Mouse (Mus musculus) cerebellum, adult 8-10 months (tissue): ENCODE measurements at regions not wholly inside any gene's neighbourhood (a gene's known extent, or its start where the extent isn't known, plus 50 kb on each side); places are given as distances from the start of the nearest gene placed in this dataset.

Experiments used
- DNase-seq: peaks from one replicate; pipeline ENCODE4 v3.0.0; 2022

DNA sequence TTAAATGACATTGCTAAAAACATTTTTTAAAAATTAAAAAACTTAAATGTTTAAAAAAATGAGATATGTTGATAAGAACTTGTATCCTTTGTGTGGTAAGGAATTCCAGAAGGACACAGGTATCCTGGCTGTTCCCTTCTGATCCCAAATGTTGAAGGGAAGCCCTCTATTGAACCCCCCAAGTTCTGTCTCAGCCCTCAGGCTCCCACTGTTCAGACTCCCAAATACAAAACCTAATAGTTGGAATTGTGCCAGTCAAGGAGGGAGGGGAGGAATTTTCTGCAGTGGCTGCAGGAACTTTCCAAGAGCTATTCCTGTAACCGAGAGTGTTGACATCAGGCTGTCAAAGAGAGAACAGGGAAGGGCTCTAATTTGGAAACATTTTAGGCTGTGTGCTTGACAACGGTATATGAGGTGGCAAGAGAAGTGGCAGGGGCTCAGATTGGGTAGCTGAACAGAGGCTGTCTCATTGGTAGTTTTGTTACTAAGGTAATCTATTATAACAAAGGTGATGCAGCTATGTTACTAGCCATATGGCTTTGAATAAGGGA is 843.8 kb upstream of the A1bg start:
- DNase-seq = no peak

DNA sequence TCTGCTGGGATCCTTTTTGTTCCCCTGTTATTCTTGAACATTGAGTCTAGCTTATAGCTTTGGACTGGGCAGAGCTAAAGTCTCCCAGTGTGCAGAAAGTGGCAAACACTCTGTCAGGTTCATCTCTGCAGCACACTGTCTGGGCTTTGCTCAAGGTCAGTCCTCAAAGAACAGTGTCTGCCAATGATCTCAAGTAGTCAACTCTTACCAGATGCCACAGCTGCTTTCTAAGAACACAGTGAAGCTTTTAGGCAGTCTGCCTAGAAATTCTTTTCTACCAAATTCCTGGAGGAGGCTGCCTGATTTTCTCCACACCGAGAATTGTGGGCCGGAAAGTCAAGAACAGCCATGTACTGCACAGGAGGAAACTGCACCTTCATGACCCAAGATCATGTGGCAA is 831.0 kb upstream of the A1bg start:
- no peak for DNase-seq

DNA sequence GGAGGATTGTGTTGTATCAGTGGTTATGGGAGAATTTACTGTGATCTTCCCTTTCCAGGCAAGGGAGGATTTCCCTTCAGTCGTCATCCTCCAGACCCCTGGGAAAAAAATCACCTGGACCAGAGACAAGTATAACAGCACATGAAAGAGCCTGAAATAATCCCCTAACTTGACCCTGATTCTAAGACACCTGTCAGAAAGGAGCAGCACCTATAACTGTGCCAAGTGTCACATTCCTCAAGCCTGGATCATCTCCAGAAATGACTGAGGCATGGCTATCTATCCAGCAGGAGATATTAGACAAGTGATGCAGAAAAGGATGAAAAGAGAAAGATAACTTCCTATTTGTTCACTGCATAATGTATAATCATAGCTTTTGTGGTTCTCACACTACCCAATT is 800.9 kb upstream of the A1bg start:
- no peak for DNase-seq

DNA sequence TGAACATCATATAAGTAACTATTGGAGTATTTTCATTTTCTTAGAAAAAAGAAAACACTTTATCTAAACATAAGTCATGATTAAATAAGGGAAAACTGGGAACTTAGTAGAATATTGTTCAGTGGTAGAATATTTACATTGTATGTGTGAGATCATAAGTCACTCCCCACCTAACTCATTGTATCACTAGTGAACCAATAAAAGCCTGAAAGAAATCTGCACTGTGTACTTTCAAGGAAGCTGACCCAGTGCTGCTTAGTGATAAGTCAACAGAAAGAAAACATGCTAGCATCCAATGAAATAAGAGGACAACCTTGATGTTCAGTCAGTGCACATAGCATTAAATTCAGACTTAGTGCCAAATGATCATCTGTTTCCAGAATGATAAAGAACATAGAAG is 795.7 kb upstream of the A1bg start:
- no peak for DNase-seq

DNA sequence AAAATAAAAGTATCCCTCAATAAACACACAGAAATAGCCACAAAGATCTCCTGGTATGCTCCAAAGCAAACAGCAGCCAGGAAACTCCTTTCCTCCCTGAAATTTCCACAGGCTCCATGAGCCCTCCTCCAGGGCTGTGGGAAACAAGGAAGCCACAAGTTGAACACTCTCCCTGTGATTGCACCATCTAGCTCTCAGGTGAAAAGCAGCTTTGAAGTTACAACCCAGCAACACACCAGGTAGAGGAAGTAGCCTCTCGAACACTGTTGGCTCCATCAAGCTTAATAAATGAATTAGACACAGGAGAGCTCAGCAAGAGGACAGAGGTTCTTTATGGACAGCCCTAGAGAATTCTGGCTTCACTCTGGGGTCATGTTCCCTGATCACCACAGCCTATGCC is 794.4 kb upstream of the A1bg start:
- no peak for DNase-seq

DNA sequence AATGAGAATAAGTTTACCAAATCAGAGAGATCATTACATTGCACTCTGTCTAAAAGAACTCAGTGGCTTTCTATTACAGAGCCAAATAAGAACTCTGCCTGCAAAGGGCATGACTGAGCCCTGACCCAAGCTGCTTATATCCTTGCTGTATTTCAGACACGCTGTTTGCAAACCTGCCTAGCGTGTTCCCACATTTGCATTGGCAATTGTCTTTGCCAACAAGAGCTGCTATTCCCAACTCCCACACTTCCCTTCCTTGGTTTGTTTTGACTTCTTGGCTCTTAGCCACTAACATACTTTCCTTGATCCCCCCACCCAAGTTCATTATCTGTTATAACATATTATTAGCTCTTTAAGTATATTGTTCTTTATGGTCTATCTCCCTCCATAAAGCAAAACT is 791.1 kb upstream of the A1bg start:
- no peak for DNase-seq

DNA sequence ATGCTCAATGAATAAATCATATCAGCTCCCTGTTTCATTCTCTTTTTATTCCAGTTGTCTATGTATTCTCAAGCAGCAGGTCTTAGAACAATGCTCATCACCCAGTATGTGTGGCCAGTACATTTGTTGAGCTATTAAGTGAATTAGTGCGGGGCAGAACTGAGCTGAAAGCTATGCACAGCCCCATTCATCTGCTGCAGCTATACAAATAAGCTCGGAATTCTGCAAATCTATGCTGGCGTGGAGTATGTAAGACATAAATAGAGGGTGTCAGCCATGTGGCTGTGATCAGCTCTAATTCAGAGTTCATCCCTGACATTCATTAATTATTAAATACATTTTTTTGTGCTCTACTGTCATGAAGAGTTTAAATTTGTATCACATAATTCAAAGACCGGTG is 786.1 kb upstream of the A1bg start:
- no peak for DNase-seq

DNA sequence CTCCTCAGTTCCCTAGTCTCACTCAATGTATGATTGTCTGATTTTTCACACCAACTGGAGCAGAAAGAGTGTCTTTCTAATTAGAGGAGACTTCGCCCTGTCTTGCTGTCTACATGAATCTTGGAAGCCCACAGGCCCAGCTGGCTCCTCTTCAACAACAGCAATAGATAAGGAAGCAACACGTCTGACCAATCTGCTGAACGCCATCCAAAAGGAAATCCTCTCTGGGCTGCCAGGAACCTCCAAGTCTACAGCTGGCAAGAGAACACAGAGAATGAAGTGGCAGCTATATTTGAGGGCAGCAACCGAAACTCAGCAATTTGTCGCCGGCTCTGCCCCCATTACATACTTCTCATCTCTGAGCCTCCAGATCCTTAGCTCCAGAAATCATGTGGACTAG is 785.1 kb upstream of the A1bg start:
- no peak for DNase-seq

DNA sequence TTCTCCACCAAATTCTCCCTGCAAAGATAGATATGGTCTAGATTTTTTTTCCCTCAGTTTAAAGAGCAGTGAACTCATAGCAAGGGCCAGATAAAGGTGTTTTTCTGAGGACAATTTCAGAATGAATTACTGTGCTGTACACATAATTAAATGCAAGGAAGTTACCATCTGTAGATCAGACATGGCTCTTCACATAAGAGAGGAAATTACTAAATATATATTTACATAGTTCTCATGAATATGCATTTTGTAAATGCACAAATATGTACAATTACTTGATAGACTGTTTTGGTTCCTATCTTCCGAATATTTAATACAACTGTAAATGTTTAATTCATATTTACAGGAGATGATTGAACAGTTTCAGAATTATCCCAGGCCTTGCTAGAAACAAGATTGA is 769.9 kb upstream of the A1bg start:
- no peak for DNase-seq

DNA sequence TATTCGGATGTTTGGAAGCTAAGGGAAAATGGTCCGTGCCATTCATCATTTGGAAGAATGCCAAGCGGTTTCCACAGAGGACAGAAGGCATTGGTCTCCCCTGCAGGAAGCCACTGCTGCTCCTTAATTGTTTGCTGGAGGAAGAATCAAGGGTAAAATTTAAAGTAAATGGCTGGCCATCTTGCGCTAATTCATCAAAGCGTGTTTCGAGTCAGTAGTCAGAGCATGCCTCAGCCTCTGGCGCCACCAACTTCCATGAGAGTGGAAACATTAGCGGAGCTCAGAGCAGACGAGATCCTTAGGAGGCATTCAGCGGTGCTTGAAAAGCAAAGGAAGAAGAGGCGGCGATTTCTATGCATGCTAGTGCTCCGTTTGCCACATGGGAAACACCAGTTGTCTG is 767.6 kb upstream of the A1bg start:
- peak; percentile 23 for DNase-seq

DNA sequence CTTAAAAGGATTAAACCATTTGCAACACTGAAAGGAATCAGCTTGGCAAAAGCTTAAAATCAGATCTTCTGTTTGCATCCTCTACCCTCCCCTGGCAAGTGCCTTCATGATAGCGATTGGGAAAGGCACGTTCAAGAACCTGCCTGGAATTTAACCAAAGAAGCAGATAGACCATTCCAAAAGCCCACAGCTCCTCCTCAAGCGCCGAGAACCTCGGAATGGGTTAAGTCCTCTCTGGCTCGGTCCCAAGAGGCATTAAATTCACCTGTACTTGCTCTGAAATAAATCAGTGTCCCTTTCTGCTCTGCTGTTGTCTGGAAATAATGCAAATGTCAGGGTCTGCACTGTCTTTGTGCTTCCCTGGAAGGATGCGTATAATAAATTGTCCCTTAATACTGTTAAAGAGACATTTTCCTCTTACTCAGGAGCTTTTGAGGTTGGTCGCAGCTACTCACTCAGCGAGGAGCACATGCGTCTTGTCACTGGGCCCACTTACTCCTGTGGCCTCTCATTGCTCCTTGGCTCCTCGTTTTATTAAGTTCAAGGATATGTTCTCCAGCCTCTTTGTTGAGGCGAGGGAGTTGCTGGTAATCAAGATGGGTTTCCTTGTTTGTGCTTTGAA is 767.1 kb upstream of the A1bg start:
- peak; percentile 1 for DNase-seq

DNA sequence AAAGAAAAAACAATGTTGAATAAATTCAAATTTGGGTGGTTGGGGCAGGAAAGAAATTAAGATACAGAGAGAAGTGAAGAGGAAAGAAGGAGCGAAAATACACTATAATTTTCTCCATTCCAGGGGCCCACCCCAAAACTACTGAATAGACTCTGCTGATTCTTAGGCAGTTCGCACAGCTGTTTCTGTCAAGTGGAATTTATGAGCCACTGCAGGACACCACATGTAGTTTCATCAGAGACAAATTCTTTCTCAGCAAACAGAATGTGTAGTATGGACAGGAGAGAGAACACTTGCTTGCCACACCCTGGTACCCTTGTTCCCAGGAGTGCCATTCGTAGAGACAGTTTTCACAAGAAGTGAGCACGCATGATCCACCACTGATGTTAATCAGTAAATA is 760.2 kb upstream of the A1bg start:
- no peak for DNase-seq

DNA sequence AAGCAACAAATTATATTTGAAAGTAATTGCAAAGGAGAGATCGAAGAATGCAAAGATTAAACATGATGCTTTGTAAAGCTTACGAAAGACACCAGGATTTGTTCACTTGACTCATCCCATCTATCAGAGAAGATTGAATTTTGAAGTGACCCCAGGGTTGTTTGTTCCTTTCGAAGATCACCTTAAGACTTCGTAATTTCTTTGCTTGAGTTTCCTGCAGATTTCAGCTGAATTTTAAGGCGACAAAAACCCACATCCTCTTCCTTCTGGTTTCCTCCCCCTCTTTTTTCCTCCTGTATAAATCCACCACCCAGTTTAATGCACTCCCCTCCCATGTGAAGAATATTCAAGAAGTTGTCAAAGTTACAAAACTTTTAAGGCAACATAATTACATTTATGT is 747.7 kb upstream of the A1bg start:
- no peak for DNase-seq

DNA sequence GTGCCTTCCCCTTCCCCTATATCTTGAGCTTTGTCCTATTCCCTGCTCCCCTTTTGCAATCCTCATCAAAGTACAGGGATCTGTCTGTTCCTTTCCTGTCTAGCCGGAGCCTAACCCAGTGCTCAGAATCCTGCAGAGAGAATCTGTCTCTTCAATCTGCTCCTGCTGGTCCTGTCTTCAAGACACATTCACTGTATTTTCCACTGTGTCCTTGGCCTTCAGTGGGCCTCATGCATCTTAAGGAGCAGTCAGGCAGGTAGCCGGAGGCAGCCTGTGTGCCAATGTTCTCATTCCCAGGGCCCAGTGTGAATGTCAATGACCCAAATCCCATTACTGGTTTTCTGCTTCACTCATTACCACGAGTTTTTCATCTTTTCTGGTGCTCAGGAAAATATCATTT is 737.8 kb upstream of the A1bg start:
- peak; percentile 15 for DNase-seq

DNA sequence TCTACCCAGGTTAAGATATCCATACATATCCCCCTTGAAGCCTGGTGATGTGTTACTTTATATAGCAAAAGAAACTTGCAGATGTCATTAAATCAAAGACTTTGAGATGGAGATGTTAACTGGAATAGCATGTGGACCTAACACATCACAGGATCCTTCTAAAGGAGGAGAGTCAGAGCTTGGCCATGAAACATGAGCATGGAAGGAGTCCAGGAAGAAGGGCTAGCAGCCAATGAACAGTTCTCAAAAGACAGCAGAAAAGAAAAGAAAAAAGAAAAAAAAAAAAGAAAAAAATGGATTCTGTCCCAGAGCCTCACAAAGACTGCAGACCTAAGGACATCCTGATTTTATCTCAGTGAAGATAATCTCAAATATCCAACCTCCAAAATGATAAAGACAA is 734.1 kb upstream of the A1bg start:
- no peak for DNase-seq

DNA sequence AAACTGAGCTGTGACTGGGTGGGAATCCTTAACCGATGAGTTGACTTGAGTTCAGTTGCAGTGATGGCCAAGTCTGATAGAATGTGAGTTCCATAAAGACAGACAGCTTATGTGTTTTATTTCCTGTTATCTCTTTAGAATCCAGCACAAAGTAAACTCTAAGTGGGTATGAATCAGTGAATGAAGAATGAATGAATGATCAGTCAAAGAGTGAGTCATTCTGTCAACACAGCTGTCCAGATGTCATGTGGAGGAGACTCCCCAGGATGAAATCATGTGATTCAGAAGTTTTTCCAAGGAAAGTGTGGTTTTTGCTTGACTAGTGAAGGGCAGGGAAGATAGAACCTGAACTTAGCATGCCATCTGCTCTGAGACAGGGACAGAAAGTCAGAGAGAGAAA is 732.0 kb upstream of the A1bg start:
- no peak for DNase-seq

DNA sequence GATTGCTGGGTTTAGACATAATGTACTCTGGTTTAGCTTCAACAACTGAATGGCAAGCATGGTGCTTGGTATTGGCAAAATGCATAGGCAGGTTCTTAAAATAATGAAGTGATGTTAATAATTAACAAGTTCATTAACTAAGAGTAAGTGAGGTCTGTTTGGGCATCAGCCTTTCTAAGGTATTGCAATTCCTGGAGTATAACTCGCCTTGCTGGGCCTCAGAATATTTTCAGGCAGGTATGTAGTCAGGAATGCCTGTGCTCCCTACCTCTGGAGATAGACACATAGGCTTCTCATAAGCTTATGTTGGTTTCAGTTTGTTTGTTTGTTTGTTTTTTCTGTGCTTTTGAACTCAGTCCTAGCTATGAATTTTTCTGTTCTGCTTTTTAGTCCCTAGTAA is 731.0 kb upstream of the A1bg start:
- no peak for DNase-seq

DNA sequence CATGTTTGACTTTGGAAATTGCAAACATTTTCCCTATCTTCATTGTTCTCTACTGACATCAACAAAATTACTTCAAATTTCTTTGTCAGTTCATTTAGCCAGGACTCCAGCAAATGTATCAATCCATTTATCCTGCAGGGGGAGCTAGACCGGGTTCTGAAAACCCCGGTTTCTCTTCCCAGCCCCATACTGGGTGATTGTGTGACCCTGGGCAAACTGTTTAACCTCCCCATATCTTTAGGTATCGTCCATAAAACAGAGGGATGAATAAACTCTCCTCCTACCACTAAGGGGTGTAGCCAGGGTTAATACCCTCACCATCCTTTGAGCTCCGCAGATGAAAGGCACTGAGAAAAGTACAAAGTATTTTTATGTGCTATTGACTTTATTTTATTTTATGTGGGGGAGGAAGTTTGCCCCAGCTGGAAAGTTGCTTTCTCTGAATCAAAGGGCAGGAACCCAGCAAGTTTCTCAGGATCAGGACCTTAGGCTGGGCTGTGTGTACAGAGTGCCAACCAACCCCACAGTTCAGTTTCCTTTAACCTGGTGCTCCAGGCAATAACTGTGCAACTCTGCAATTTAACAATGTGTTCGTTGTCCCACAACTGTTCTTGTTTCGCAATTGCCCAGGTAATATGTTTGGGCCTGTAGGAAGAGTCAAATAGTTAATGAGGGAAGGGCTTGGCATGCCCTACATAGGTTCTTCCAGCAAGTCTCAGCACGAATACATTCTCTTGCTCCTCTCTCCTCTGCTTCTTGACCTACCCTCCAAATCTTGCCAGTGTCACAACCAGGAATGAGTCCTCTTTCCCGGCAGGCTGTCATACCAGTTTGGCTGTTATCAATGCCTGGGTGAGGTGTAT is 696.1 kb upstream of the A1bg start:
- DNase-seq = no peak

DNA sequence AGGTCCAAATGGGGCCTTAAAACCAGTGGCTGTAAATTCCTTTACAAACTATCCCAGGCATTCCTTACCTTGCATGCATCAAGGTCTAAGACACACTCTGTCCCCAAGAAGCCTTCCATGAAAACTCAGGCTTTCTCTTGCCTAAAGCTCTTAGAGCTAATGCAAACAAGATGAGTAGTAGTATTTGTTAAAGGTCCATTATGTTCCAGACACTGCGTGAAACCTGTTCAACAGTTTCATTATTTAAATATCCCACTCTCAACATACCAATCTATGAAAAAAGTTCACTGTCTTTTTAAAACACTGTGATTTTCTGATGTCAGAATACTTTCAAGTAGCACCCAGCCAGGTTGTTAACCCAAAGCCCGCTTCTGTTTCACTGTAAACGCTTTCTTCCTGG is 687.9 kb upstream of the A1bg start:
- no peak for DNase-seq

DNA sequence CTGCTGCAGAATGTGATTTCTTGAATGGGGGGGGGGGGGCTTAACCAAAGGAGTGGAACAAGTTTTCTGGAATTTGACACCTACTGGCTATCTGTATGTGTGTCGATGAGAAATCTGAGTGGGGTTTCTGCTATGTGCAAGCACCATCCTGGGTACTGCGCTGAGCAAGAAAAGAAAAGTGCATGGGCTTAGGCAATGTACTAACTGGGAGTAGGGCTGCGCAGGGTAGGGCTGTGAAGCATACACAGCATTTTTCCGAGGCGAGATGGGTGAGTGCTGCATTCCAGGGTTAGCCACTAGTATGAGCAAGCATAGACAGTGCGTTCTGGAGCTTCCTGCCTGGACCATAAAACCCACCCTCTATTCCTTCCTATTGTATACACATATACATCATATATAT is 686.8 kb upstream of the A1bg start:
- DNase-seq = no peak

DNA sequence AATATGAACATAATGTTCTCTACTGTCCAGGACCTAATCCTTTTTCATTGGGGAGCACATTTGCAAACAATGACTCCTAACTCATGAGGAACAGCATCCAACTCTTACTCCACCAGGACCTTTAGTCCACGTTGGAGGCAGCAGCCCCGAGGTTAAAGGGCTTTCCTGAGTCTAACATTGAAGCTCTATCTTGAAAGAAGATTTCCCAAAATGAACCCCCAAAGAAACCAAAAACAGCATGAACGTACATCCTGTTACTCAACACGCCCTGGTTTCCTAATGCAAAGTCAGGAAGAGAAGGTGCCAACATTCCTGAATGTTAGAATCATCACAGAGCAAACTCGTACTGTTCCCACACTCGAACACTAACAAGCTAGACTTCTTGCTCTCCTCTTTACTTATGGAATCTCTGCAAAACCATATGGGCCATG is 685.5 kb upstream of the A1bg start:
- DNase-seq = no peak

DNA sequence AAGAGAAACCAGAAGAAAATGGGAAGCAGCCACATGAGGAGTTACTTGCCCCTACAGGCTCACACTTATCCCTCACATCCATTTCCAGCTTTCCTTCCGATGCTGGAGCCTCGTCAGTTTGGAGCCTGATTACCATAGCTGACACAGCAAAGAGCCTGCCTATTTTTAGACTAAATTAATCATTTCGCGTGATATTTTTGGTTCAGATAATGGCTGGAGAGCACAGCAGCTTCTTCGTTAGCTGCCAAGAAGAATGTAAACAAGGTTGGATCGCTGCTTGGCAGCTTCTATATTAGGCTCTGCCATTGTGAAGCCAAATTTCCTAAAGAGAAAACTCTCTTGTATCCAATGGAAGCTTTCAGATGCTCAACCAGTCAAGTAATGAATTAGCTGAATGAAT is 676.9 kb upstream of the A1bg start:
- no peak for DNase-seq

DNA sequence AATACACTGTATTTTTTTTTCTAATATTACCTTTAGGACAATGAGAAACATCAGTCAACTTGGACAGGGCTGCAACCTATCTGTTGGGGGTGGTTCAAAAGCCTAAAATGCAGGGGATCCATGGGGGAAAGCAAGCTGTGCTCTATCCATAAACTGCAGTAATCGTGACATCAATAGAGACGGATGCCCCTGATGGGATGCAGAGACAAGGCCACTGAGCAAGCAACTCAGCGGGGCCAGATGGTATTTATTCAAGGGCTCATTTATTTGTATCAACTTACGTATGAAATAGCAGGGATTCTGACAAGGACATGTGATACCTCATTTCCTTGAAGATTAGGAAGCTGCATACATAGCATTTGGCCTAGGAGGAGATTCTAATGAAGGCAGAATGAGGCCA is 673.5 kb upstream of the A1bg start:
- DNase-seq = no peak

DNA sequence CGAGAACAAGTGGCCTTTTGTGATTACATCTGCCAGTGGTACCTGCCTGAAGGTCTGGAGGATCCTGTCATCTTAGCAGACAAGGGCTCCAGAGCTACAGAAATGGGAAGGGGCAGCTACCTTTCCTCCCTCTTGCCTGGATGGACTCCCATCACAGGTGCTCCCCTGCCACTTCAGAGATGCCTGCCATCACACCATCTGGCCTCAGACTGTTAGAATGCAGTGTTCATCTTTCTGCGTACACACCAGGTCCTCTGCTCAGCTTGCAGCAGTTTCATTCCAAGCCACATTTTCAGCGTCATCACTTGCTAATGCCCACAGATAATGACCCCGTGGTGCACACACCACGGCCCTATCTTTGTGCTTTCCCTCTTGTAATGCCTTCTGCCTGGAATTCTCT is 666.1 kb upstream of the A1bg start:
- no peak for DNase-seq

DNA sequence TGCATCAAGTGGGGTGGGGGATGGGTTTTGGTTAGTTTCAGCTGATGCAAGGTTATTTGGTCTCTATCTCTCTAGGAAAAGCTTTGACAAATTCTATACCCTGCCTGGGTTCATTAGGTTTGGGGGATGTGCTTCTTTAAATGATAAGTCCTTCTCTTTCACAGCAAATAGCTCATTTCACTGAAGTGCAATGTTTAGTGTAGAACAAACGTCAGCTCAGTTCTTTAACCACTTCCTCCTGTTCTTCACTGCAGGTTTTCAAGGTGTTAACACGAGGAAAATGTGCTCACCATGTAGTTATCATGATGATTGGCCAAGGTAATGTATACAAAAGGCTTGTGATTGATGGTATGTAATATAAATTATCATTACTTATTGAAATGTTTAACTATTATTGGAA is 659.5 kb upstream of the A1bg start:
- DNase-seq = no peak
